Mouse (Mus musculus) neural tube, embryonic 15.5 days (tissue): ENCODE measurements at regions not wholly inside any gene's neighbourhood (a gene's known extent, or its start where the extent isn't known, plus 50 kb on each side); places are given as distances from the start of the nearest gene placed in this dataset.
A peak's percentile ranks its signal among the peaks of the same experiment; 100 is the strongest.

Experiments used
- ATAC-seq: fragments of 200-750 bp; cut with Nextera tagmentation; 2 replicates; pipeline ENCODE4 v1.8.0; 2017; ENCODE audit warnings: mild to moderate bottlenecking, moderate TSS enrichment, moderate library complexity; ENCODE audit not compliant: low FRiP score
- H3K27ac ChIP-seq: fragments of 300-500 bp; sonication (generic); replicated peaks from 2 replicates; pipeline ENCODE4 v1.5.1; 2015; ENCODE audit warnings: mild to moderate bottlenecking, inconsistent platforms
- H3K27me3 ChIP-seq: fragments of 300-500 bp; sonication (generic); replicated peaks from 2 replicates; pipeline ENCODE4 v1.6.1; 2015; ENCODE audit warnings: inconsistent platforms
- H3K36me3 ChIP-seq: fragments of 300-500 bp; sonication (generic); 2 replicates; pipeline ENCODE4 v1.6.1; 2015; ENCODE audit warnings: inconsistent platforms
- H3K4me1 ChIP-seq: fragments of 300-500 bp; sonication (generic); 2 replicates; pipeline ENCODE4 v1.6.1; 2015; ENCODE audit warnings: inconsistent platforms
- H3K4me2 ChIP-seq: fragments of 300-500 bp; sonication (generic); 2 replicates; pipeline ENCODE4 v1.6.1; 2015; ENCODE audit warnings: inconsistent platforms, mild to moderate bottlenecking, moderate library complexity
- H3K4me3 ChIP-seq: fragments of 300-500 bp; sonication (generic); replicated peaks from 2 replicates; pipeline ENCODE4 v1.5.1; 2015; ENCODE audit warnings: mild to moderate bottlenecking, inconsistent platforms
- H3K9ac ChIP-seq: fragments of 300-500 bp; sonication (generic); replicated peaks from 2 replicates; pipeline ENCODE4 v1.6.1; 2015; ENCODE audit warnings: mild to moderate bottlenecking, inconsistent platforms
- H3K9me3 ChIP-seq: fragments of 300-500 bp; sonication (generic); replicated peaks from 2 replicates; pipeline ENCODE4 v1.6.1; 2016; ENCODE audit warnings: inconsistent platforms
- WGBS: fragments of 180-500 bp; shearing (Covaris S2); methylation state at CpG from one replicate; pipeline ENCODE4 v1.1.7; 2015; ENCODE audit warnings: mixed read lengths; 5-methylcytosine and 5-hydroxymethylcytosine counted together

GRCm38 (mm10) chr15:56065872-56066534 lies 1411.4 kb downstream of the Slc22a22 start:
- H3K4me3 ChIP-seq, result no peak overlapping the region
- H3K27me3 ChIP-seq, result 0 out of 2 replicates have a peak, but pooled peaks cover 3% of the 10 kb centered on the region
- 0 out of 2 replicates have a peak, but pooled peaks cover 4% of the 10 kb centered on the region for H3K4me1 ChIP-seq
- ATAC-seq, result peak; percentile 83
- no peaks in the 10 kb centered on the region for H3K36me3 ChIP-seq
- no peaks in the 10 kb centered on the region for H3K9me3 ChIP-seq
- WGBS, result 38% methylated on average over 7 of the region's 7 CpGs
- no peak overlapping the region for H3K27ac ChIP-seq
- H3K9ac ChIP-seq, result no peak overlapping the region
- no peak overlapping the region for H3K4me2 ChIP-seq

DNA sequence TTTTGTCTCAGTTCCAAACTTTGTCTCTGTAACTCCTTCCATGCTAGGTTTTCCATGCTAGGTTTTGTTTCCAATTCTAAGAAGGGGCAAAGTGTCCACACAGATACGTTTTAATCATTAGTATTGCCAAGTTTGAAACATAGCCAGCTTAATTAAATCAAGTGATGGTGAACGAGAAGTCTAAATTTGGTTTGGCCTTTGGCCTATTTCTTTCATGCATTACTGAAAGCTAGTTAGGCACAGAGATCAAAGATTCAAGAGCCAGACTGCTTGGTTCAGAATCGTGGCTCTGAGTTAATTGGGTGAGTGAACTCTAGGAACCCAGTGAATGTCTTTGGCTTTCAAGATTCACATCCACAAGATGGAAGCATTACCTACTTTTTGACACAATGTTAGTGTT lies 1414.8 kb downstream of the Slc22a22 start:
- Histone ChIP-seq H3K27me3 (0 out of 2 replicates have a peak, but pooled peaks cover 3% of the 10 kb centered on the region), H3K9me3 (no peaks in the 10 kb centered on the region), H3K9ac (no peak overlapping the region), H3K36me3 (no peaks in the 10 kb centered on the region), H3K27ac (no peak overlapping the region), H3K4me1 (0 out of 2 replicates have a peak, but pooled peaks cover 4% of the 10 kb centered on the region), H3K4me3 (no peak overlapping the region), H3K4me2 (no peak overlapping the region)
- no peak for ATAC-seq
- WGBS, result 80% methylated on average over 3 of the region's 3 CpGs

GRCm38 (mm10) chr15:56061326-56061725 lies 1416.1 kb downstream of the Slc22a22 start:
- no peak for ATAC-seq
- Histone ChIP-seq H3K9me3 (no peaks in the 10 kb centered on the region), H3K4me3 (no peak overlapping the region), H3K36me3 (no peaks in the 10 kb centered on the region), H3K27ac (no peak overlapping the region), H3K4me2 (no peak overlapping the region), H3K9ac (no peak overlapping the region), H3K4me1 (no peaks in the 10 kb centered on the region), H3K27me3 (0 out of 2 replicates have a peak, but pooled peaks cover 3% of the 10 kb centered on the region)
- WGBS, result 68% methylated on average over 4 of the region's 4 CpGs

- H3K4me3 ChIP-seq, result no peak overlapping the region
- H3K9ac ChIP-seq, result no peak overlapping the region
- WGBS, result 31% methylated on average over 7 of the region's 7 CpGs
- no peak overlapping the region for H3K4me2 ChIP-seq
- no peaks in the 10 kb centered on the region for H3K9me3 ChIP-seq
- no peak overlapping the region for H3K27ac ChIP-seq
- H3K27me3 ChIP-seq, result no peaks in the 10 kb centered on the region
- 0 out of 2 replicates have a peak, but pooled peaks cover 2% of the 10 kb centered on the region for H3K4me1 ChIP-seq
- no peaks in the 10 kb centered on the region for H3K36me3 ChIP-seq
- no peak for ATAC-seq
These were observed 1426.7 kb downstream of the Slc22a22 start for GRCm38 (mm10) chr15:56050716-56051115.

DNA sequence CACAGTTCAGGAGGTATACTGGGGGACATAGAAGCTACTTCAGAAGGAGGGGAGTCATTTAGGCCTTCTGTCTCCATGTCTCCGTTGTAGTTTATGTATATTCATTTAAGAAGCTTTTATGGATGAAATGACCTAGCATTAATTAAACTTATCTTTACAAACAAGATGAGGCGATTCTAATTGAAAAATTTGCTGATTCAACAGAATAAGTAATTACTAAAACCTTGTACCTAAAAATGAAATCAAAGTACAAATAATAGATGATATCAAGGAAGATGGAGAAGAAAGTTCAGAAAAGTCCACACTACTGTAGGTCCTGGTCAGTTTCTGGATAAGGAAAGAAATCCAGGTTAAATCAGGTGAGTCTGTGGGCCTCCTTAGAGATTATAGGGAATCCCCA lies 1429.6 kb downstream of the Slc22a22 start:
- ATAC-seq, result no peak
- no peaks in the 10 kb centered on the region for H3K27me3 ChIP-seq
- no peak overlapping the region for H3K4me3 ChIP-seq
- H3K9me3 ChIP-seq, result no peaks in the 10 kb centered on the region
- H3K27ac ChIP-seq, result no peak overlapping the region
- H3K4me1 ChIP-seq, result 0 out of 2 replicates have a peak, but pooled peaks cover 2% of the 10 kb centered on the region
- H3K4me2 ChIP-seq, result no peak overlapping the region
- no peak overlapping the region for H3K9ac ChIP-seq
- no peaks in the 10 kb centered on the region for H3K36me3 ChIP-seq
- WGBS, result 78% methylated on average over 2 of the region's 2 CpGs

GRCm38 (mm10) chr15:56046679-56047532 lies 1430.5 kb downstream of the Slc22a22 start:
- WGBS, result 29% methylated on average over 16 of the region's 16 CpGs
- Histone ChIP-seq H3K36me3 (no peaks in the 10 kb centered on the region), H3K4me1 (0 out of 2 replicates have a peak, but pooled peaks cover 2% of the 10 kb centered on the region), H3K4me2 (peak overlapping the region; percentile 56), H3K9me3 (no peaks in the 10 kb centered on the region), H3K27me3 (no peaks in the 10 kb centered on the region), H3K9ac (no peak overlapping the region), H3K4me3 (peak overlapping the region; percentile 33), H3K27ac (no peak overlapping the region)
- peak; percentile 92 for ATAC-seq

DNA sequence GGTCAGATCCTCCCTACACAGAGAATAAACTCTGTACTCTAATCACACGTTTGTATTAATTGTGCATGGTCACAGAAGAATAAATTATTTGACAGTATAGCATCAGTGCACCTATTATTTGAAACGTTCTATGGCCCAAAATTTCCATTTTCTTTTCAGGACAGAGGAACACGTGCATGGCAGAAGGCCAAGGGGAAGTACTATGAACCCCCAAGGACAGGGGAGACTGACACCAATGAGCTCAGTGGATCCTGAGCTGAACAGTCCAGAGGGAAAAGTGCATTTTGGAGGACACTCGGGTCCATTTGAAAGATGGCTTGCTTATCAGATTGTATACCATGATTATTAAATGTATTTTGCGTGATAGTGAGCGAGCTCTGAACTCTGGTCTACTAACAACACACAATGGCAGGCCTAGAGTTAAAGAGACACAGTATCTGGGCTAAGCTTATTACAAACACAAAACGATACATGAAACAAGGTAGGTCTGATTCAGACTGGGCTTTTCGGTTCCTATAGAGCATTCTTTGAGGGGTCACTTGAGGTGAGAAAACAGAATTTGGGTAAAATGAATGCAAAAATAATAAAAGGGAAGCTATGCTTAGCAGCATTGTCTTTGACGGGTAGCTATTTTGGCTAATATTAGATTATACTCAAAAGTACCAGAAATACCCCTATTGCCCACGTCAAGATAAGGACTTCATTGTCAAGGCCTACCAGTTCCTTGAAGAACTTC lies 1431.7 kb downstream of the Slc22a22 start:
- Histone ChIP-seq H3K9me3 (no peaks in the 10 kb centered on the region), H3K36me3 (no peaks in the 10 kb centered on the region), H3K4me1 (0 out of 2 replicates have a peak, but pooled peaks cover 2% of the 10 kb centered on the region), H3K27me3 (no peaks in the 10 kb centered on the region), H3K4me3 (no peak overlapping the region), H3K27ac (no peak overlapping the region), H3K4me2 (no peak overlapping the region), H3K9ac (no peak overlapping the region)
- no peak for ATAC-seq
- WGBS, result 85% methylated on average over 10 of the region's 10 CpGs

- 75% methylated on average over 4 of the region's 4 CpGs for WGBS
- Histone ChIP-seq H3K27ac (no peak overlapping the region), H3K27me3 (no peaks in the 10 kb centered on the region), H3K9me3 (no peaks in the 10 kb centered on the region), H3K36me3 (no peaks in the 10 kb centered on the region), H3K4me1 (0 out of 2 replicates have a peak, but pooled peaks cover 2% of the 10 kb centered on the region), H3K9ac (no peak overlapping the region), H3K4me2 (no peak overlapping the region), H3K4me3 (no peak overlapping the region)
- no peak for ATAC-seq
These were observed 1434.1 kb downstream of the Slc22a22 start for GRCm38 (mm10) chr15:56043282-56043681.

DNA sequence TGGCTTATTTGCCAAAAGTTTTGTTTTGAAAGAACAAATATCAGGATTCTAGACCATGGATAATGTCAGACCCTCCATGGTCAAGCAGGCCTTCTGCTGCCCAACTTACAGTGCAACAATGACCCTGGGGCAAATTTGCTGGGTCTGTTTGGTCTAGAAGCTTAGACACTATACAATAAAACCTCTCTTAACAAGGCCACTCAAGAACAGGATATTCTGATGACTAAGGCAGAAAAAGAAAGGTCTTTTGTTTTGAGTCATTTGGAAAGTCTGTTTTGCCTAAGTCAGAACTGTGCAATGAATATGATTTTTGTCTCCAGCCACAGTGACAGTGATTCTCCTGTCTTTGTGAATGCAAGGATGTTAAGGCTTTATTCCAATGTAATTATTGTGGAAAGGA lies 1435.0 kb downstream of the Slc22a22 start:
- Histone ChIP-seq H3K4me1 (0 out of 2 replicates have a peak, but pooled peaks cover 2% of the 10 kb centered on the region), H3K9me3 (no peaks in the 10 kb centered on the region), H3K27me3 (no peaks in the 10 kb centered on the region), H3K27ac (no peak overlapping the region), H3K9ac (no peak overlapping the region), H3K4me3 (no peak overlapping the region), H3K4me2 (no peak overlapping the region), H3K36me3 (no peaks in the 10 kb centered on the region)
- no peak for ATAC-seq

DNA sequence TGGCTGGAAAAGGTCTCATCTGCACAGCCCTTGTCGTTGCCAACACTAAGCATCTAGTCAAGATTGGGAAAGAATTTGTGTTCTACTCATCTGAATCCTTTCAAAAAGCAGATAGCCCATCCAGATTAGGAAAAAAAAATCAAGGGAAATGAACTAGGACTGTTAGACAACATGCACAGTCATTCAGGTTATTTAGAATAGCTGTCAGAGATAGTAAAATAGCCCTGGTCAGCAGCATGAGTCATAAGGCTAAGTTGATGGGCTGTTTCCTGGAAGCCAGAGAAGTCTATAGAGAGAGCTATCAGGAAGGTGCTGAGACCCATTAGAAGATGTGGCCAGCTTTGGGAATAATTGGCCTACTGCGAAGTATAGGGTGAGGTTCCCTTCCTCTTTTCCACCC lies 1447.4 kb downstream of the Slc22a22 start:
- H3K4me3 ChIP-seq, result no peak overlapping the region
- H3K36me3 ChIP-seq, result no peaks in the 10 kb centered on the region
- H3K27me3 ChIP-seq, result no peaks in the 10 kb centered on the region
- no peaks in the 10 kb centered on the region; the same call in 1 of the 2 replicates for H3K9me3 ChIP-seq
- no peak overlapping the region for H3K9ac ChIP-seq
- no peak overlapping the region for H3K27ac ChIP-seq
- no peak for ATAC-seq
- no peaks in the 10 kb centered on the region for H3K4me1 ChIP-seq
- 90% methylated on average over 2 of the region's 2 CpGs for WGBS
- no peak overlapping the region for H3K4me2 ChIP-seq

DNA sequence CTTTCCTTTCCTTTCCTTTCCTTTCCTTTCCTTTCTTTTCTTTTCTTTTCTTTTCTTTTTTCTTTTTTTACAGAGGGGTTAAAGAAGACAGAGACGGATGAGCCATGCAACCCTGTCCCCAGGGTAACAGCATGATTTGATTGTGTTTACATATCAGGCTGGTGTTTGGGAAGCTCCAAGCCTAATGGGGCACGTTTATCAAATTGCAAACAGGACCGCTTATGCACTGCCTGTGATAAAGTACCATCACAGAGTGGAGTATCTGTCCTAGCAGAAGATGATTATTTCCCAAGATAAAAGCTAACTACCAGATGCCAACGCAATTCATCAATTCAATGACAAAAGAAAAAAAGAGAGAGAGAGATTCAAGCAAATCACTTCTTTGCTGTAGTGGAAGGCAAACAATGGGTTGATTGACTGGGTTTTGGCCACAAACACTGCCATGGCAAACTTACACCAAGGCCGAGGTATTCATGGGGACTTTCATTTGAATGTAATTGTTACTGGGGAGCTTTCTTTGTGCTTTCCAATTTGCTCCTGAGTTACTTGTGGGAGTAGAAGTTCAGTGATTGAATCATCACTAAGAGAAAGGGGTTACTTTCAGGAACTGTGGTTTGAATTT lies 1450.1 kb downstream of the Slc22a22 start:
- Histone ChIP-seq H3K9me3 (no peaks in the 10 kb centered on the region), H3K4me3 (no peak overlapping the region), H3K36me3 (no peaks in the 10 kb centered on the region), H3K4me2 (no peak overlapping the region), H3K9ac (no peak overlapping the region), H3K27ac (no peak overlapping the region), H3K27me3 (no peaks in the 10 kb centered on the region), H3K4me1 (no peaks in the 10 kb centered on the region)
- ATAC-seq, result no peak
- 8% methylated on average over 5 of the region's 5 CpGs for WGBS
